Mouse (Mus musculus): Measurements from ENCODE around the gene Ccdc57.

- TF ChIP-seq POLR2A (IDR thresholded peaks at IDR 0.05; ENCODE audit: borderline replicate concordance, extremely low read depth, insufficient read depth, insufficient read length, poor library complexity, severe bottlenecking) = no peak
- no peak for TF ChIP-seq CTCF (IDR thresholded peaks at IDR 0.05; ENCODE audit: borderline replicate concordance, extremely low read depth, insufficient read depth, insufficient read length)
These were observed 109.7 kb downstream of the Ccdc57 start for GRCm38 (mm10) chr11:120822831-120823550.

Measured in brain, embryonic 14.5 days (tissue).